Comparison of ENCODE assay signal across 21 mouse cellular contexts in genomic region chr7:28328260-28328659, GRCm38 (mm10). TPM values are rescaled to one million over a fixed set of nuclear protein-coding genes. Genes with fewer than 3 reads are reported as not detected.
"Had no signal": no experiment of that assay in that cellular context is flagged by ENCODE, and none has a peak within 500 bp of the region (broad histone marks: within the 10 kb centered on the region; RNA-seq: fewer than 3 reads in every experiment).

No protein-coding gene starts in this region.

- H3K4me2 ChIP-seq: neural tube, embryonic 13.5 days; neural tube, embryonic 15.5 days; stomach, embryonic 15.5 days had no signal

- DNase-seq: retina, postnatal 1 day; right cerebral cortex, adult 18-20 months; right cerebral cortex, postnatal 14 days; right cerebral cortex, postnatal 25 days; right cerebral cortex, postnatal 4 days; spleen, adult 18-20 months; thymus, adult 18-20 months; thymus, adult 2 months; thymus, postnatal 14 days; thymus, postnatal 25 days; thymus, postnatal 36 days; thymus, postnatal 4 days had no signal

- H3K4me3 ChIP-seq: neural tube, embryonic 13.5 days; neural tube, embryonic 15.5 days; stomach, embryonic 15.5 days had no signal

- H3K4me1 ChIP-seq: neural tube, embryonic 13.5 days; neural tube, embryonic 15.5 days; stomach, embryonic 15.5 days had no signal

- H3K9me3 ChIP-seq: neural tube, embryonic 13.5 days; neural tube, embryonic 15.5 days; stomach, embryonic 15.5 days had no signal

- H3K9ac ChIP-seq: neural tube, embryonic 13.5 days; neural tube, embryonic 15.5 days; stomach, embryonic 15.5 days had no signal

- H3K27me3 ChIP-seq: neural tube, embryonic 13.5 days; neural tube, embryonic 15.5 days; stomach, embryonic 15.5 days had no signal

- H3K27ac ChIP-seq: neural tube, embryonic 13.5 days; neural tube, embryonic 15.5 days; stomach, embryonic 15.5 days; stomach, postnatal 0 days had no signal

RNA-seq across cellular contexts. Expression of gene Dll3, which starts 26.2 kb away (rescaled TPM):
- polyA plus RNA-seq: spleen, adult 2 months; urinary bladder, adult 2 months had no signal

RNA-seq across cellular contexts. Expression of gene Selenov, which starts 37.3 kb away (rescaled TPM):
- total RNA-seq: neutrophil, adult 5-6 weeks had no signal
- polyA plus RNA-seq: small intestine, adult 2 months; spleen, adult 2 months; thymus, postnatal 0 days; urinary bladder, adult 2 months had no signal
